In the genomic region with DNA sequence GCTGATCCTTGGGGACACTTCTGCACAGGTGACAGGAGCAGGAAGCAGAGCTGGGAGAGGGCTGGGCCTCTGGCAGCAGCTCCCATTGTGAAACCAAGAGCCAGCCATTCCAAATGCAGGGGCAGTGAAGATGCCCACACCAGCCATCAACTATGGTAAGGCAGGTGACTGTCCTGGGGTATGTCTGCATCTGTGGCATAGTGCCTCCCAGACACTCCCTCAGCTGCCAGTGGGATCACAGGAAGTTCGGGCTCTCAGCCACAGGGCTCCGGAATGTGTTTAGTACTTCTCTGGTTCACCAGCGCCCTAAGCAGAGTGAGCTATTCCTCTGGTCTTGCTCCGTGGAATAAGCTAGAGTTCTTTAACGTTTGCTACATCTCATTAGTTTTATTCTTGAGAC, we compare ENCODE assay signal across 32 mouse cellular contexts. TPM values are rescaled to one million over a fixed set of nuclear protein-coding genes. Genes with fewer than 3 reads are reported as not detected.
DNase-seq lines count a peak whose midpoint lies in the region; ATAC-seq and TF ChIP-seq lines count a peak whose summit lies in the region.
"Had no signal": no experiment of that assay in that cellular context is flagged by ENCODE, and none has a peak within 500 bp of the region (broad histone marks: within the 10 kb centered on the region; RNA-seq: fewer than 3 reads in every experiment).

No protein-coding gene starts in this region.

- TF ChIP-seq CTCF in thymus, adult 2 months (IDR thresholded peaks at IDR 0.05; ENCODE audit: borderline replicate concordance, control insufficient read depth, extremely low read depth, insufficient read depth, low read length, poor library complexity), result no peak
- TF ChIP-seq CTCF in E14TG2a.4 (conservative IDR thresholded peaks at IDR 0.05; ENCODE audit: low read length), result no peak

- no peaks in the 10 kb centered on the region for H3K79me2 ChIP-seq in myocyte (ENCODE audit: control insufficient read depth, insufficient read depth)

- H3K4me2 ChIP-seq in heart, embryonic 16.5 days (ENCODE audit: low read depth, low read length), result no peak overlapping the region
- H3K4me2 ChIP-seq in myocyte (ENCODE audit: low read depth), result peak overlapping the region; percentile 50
- H3K4me2 ChIP-seq: embryonic facial prominence, embryonic 12.5 days; embryonic facial prominence, embryonic 15.5 days; heart, embryonic 12.5 days; heart, embryonic 15.5 days; hindbrain, embryonic 13.5 days had no signal

- no peak for ATAC-seq in heart, embryonic 16.5 days (replicated peaks; ENCODE audit: extremely low read depth, insufficient read depth, low FRiP score)
- ATAC-seq: forebrain, embryonic 14.5 days; forebrain, postnatal 0 days; hindbrain, postnatal 0 days had no signal

- peaks cover 12% of the 10 kb centered on the region for H3K36me3 ChIP-seq in heart, embryonic 16.5 days (ENCODE audit: control insufficient read depth, insufficient read depth)
- H3K36me3 ChIP-seq in thymus, adult 2 months (ENCODE audit: control insufficient read depth, insufficient read depth, low read length), result no peaks in the 10 kb centered on the region
- H3K36me3 ChIP-seq in E14TG2a.4 (ENCODE audit: insufficient read depth, low read length) (peaks cover 45% of the 10 kb centered on the region), myocyte (ENCODE audit: control insufficient read depth, insufficient read depth) (no peaks in the 10 kb centered on the region)

- no peak for DNase-seq in heart, adult 8-10 months (ENCODE audit: low spot score)
- DNase-seq in thymus, adult 2 months, result no peak
- DNase-seq in thymus, postnatal 14 days, result no peak
- no peak for DNase-seq in ovary, adult 18-20 months (ENCODE audit: low spot score)
- DNase-seq in kidney, postnatal 10 days, result no peak
- DNase-seq: adrenal gland, adult 2 months; adrenal gland, postnatal 14 days; cerebellum, adult 11 months; cerebellum, adult 2 months; cerebellum, postnatal 25 days; forebrain, postnatal 0 days; gastrocnemius, adult 2 months; gastrocnemius, postnatal 14 days; heart, adult 11 months had no signal

- H3K27me3 ChIP-seq in heart, embryonic 16.5 days (ENCODE audit: control insufficient read depth, insufficient read depth, low read length), result no peaks in the 10 kb centered on the region
- H3K27me3 ChIP-seq in thymus, adult 2 months (ENCODE audit: control insufficient read depth, insufficient read depth, low read length), result no peaks in the 10 kb centered on the region
- no peaks in the 10 kb centered on the region for H3K27me3 ChIP-seq in E14TG2a.4 (ENCODE audit: insufficient read depth, low read length)
- no peaks in the 10 kb centered on the region for H3K27me3 ChIP-seq in myocyte (ENCODE audit: control insufficient read depth, insufficient read depth, insufficient read length)
- H3K27me3 ChIP-seq: embryonic facial prominence, embryonic 12.5 days; embryonic facial prominence, embryonic 15.5 days; heart, embryonic 12.5 days; heart, embryonic 15.5 days; hindbrain, embryonic 13.5 days had no signal

- TF ChIP-seq POLR2A in thymus, adult 2 months (IDR thresholded peaks at IDR 0.05; ENCODE audit: control insufficient read depth, extremely low read depth, insufficient read depth, low read length, poor library complexity), result 0 out of 2 replicates have a peak, but pooled peaks have one; percentile 24
- TF ChIP-seq POLR2A in myocyte (IDR thresholded peaks at IDR 0.05; ENCODE audit: insufficient read length, low read depth), result no peak

- peak overlapping the region; percentile 0 for H3K27ac ChIP-seq in heart, embryonic 16.5 days (ENCODE audit: low read length)
- H3K27ac ChIP-seq in thymus, adult 2 months (ENCODE audit: control insufficient read depth, insufficient read depth, low read length), result peak overlapping the region; percentile 96
- H3K27ac ChIP-seq: embryonic facial prominence, embryonic 12.5 days; embryonic facial prominence, embryonic 15.5 days; gastrocnemius, adult 2 months; hindbrain, postnatal 0 days had no signal

- no peaks in the 10 kb centered on the region for H3K9me3 ChIP-seq in heart, embryonic 16.5 days (replicated peaks; ENCODE audit: control insufficient read depth, low read length)
- H3K9me3 ChIP-seq in E14TG2a.4 (ENCODE audit: low read length), result peaks cover 21% of the 10 kb centered on the region
- H3K9me3 ChIP-seq: embryonic facial prominence, embryonic 12.5 days; embryonic facial prominence, embryonic 15.5 days; heart, embryonic 15.5 days; hindbrain, embryonic 13.5 days had no signal

- peaks cover 9% of the 10 kb centered on the region; the same call in 1 of the 2 replicates for H3K4me1 ChIP-seq in heart, embryonic 16.5 days (ENCODE audit: control insufficient read depth, insufficient read depth, low read length)
- H3K4me1 ChIP-seq in thymus, adult 2 months (replicated peaks; ENCODE audit: control insufficient read depth, insufficient read depth, low read length), result peaks cover 54% of the 10 kb centered on the region
- H3K4me1 ChIP-seq in E14TG2a.4 (replicated peaks; ENCODE audit: low read depth, low read length), result peaks cover 72% of the 10 kb centered on the region
- H3K4me1 ChIP-seq: embryonic facial prominence, embryonic 12.5 days had no signal

- H3K4me3 ChIP-seq in heart, embryonic 16.5 days (ENCODE audit: low read length), result no peak overlapping the region
- no peak overlapping the region for H3K4me3 ChIP-seq in thymus, adult 2 months (ENCODE audit: control insufficient read depth, insufficient read depth, low read length)
- peak overlapping the region; percentile 40 for H3K4me3 ChIP-seq in E14TG2a.4 (replicated peaks; ENCODE audit: low read length)
- no peak overlapping the region for H3K4me3 ChIP-seq in myocyte
- H3K4me3 ChIP-seq: embryonic facial prominence, embryonic 12.5 days; embryonic facial prominence, embryonic 15.5 days; gastrocnemius, adult 2 months; heart, embryonic 12.5 days; heart, embryonic 15.5 days; hindbrain, embryonic 10.5 days; hindbrain, embryonic 13.5 days had no signal

- no peak overlapping the region for H3K9ac ChIP-seq in heart, embryonic 16.5 days (ENCODE audit: low read length)
- H3K9ac ChIP-seq: embryonic facial prominence, embryonic 12.5 days; embryonic facial prominence, embryonic 15.5 days; forebrain, postnatal 0 days; heart, embryonic 12.5 days; heart, embryonic 15.5 days; hindbrain, embryonic 13.5 days had no signal

- H3ac ChIP-seq in myocyte (ENCODE audit: control insufficient read depth, insufficient read length), result no peak overlapping the region

- 51% methylated on average over 5 of the region's 5 CpGs for WGBS in heart, embryonic 16.5 days
- 47% methylated on average over 5 of the region's 5 CpGs for WGBS in thymus, adult 2 months

TF ChIP-seq in myocyte, 11 proteins besides CTCF, POLR2A, EP300 and RAD21:
- peak; percentile 24 to 96 (median 60) for TF ChIP-seq MYOG (IDR thresholded peaks at IDR 0.05; ENCODE audit: control insufficient read depth in 1 of 3, insufficient read depth in 1 of 3, insufficient read length in 2 of 3, low read depth in 2 of 3)
- TF ChIP-seq POLR2AphosphoS2 (IDR thresholded peaks at IDR 0.05; ENCODE audit: insufficient read length, low read depth), result no peak
- TF ChIP-seq MYOD1 (IDR thresholded peaks at IDR 0.05; ENCODE audit: control insufficient read depth in 1 of 3, insufficient read length in 2 of 3, low read depth in 2 of 3), result peak in 2 of 3 experiments; percentile 72 to 90
- TF ChIP-seq E2F4 (IDR thresholded peaks at IDR 0.05; ENCODE audit: insufficient read depth), result no peak
- no peak for TF ChIP-seq USF1 (IDR thresholded peaks at IDR 0.05; ENCODE audit: low read depth)
- TF ChIP-seq REST (IDR thresholded peaks at IDR 0.05; ENCODE audit: insufficient read depth, insufficient read length), result no peak
- peak; percentile 70 for TF ChIP-seq TCF3 (IDR thresholded peaks at IDR 0.05; ENCODE audit: insufficient read length, low read depth)
- TF ChIP-seq SRF (IDR thresholded peaks at IDR 0.05; ENCODE audit: control insufficient read depth, insufficient read length, low read depth), result peak; percentile 9
- no peak for TF ChIP-seq TCF12 (IDR thresholded peaks at IDR 0.05; ENCODE audit: insufficient read depth, poor library complexity, severe bottlenecking)
- no peak for TF ChIP-seq MAX (IDR thresholded peaks at IDR 0.05; ENCODE audit: low read depth)
- no peak for TF ChIP-seq CEBPB (IDR thresholded peaks at IDR 0.05; ENCODE audit: insufficient read depth, poor library complexity, severe bottlenecking)

RNA-seq across cellular contexts. Expression of a gene that starts 10.0 kb away (rescaled TPM):
- not detected in 2 replicates for polyA plus RNA-seq in heart, embryonic 16.5 days (2015; fragmentation: Nextera tagmentation; extraction: Ambion mirVana)
- not detected for total RNA-seq in heart, adult 8-10 months (2022)
- 1.4 TPM in 2 replicates for polyA plus RNA-seq in thymus, adult 2 months (2012; rRNA removed)
- 0.07 TPM for polyA plus RNA-seq in myocyte (2012; fragmentation: generic; extraction: Trizol)
- total RNA-seq: adrenal gland, adult 2 months; adrenal gland, postnatal 14 days; adrenal gland, postnatal 4 days; gastrocnemius, adult 2 months; gastrocnemius, postnatal 14 days; gastrocnemius, postnatal 4 days; heart, postnatal 25 days; hindbrain, postnatal 0 days; MEL had no signal
- polyA plus RNA-seq: embryonic facial prominence, embryonic 12.5 days; forebrain, embryonic 11.5 days; forebrain, embryonic 14.5 days; forebrain, postnatal 0 days; heart, embryonic 12.5 days; heart, embryonic 15.5 days; hindbrain, embryonic 10.5 days; hindbrain, embryonic 13.5 days had no signal

RNA-seq across cellular contexts. Expression of a gene that starts 16.4 kb away (rescaled TPM):
- not detected in 2 replicates for polyA plus RNA-seq in heart, embryonic 16.5 days (2015; fragmentation: Nextera tagmentation; extraction: Ambion mirVana)
- total RNA-seq in heart, adult 8-10 months (2022), result not detected
- 2.1 and 2.4 TPM in 2 replicates for polyA plus RNA-seq in thymus, adult 2 months (2012; rRNA removed)
- not detected for polyA plus RNA-seq in myocyte (2012; fragmentation: generic; extraction: Trizol)
- total RNA-seq: adrenal gland, adult 2 months; adrenal gland, postnatal 14 days; common myeloid progenitor, adult 5-6 weeks; forebrain, postnatal 0 days; gastrocnemius, adult 2 months; gastrocnemius, postnatal 14 days; gastrocnemius, postnatal 4 days; heart, postnatal 25 days; hindbrain, postnatal 0 days; MEL had no signal
- polyA plus RNA-seq: cerebellum, adult 2 months; embryonic facial prominence, embryonic 12.5 days; embryonic facial prominence, embryonic 15.5 days; forebrain, embryonic 11.5 days; forebrain, embryonic 14.5 days; forebrain, postnatal 0 days; frontal cortex, adult 2 months; heart, embryonic 12.5 days; heart, embryonic 15.5 days; hindbrain, embryonic 10.5 days; hindbrain, embryonic 13.5 days; hindbrain, postnatal 0 days had no signal

RNA-seq across cellular contexts. Expression of a gene that starts 34.4 kb away (rescaled TPM):
- polyA plus RNA-seq in heart, embryonic 16.5 days (2015; fragmentation: Nextera tagmentation; extraction: Ambion mirVana), result not detected in 2 replicates
- not detected for total RNA-seq in heart, adult 8-10 months (2022)
- polyA plus RNA-seq in thymus, adult 2 months (2012; rRNA removed), result 0.37 and 0.78 TPM in 2 replicates
- polyA plus RNA-seq in myocyte (2012; fragmentation: generic; extraction: Trizol), result not detected
- total RNA-seq: adrenal gland, adult 2 months; adrenal gland, postnatal 14 days; adrenal gland, postnatal 4 days; common myeloid progenitor, adult 5-6 weeks; forebrain, postnatal 0 days; gastrocnemius, adult 2 months; gastrocnemius, postnatal 14 days; gastrocnemius, postnatal 4 days; heart, postnatal 25 days; hindbrain, postnatal 0 days; MEL had no signal
- polyA plus RNA-seq: cerebellum, adult 2 months; embryonic facial prominence, embryonic 12.5 days; embryonic facial prominence, embryonic 15.5 days; forebrain, embryonic 11.5 days; forebrain, embryonic 14.5 days; forebrain, postnatal 0 days; frontal cortex, adult 2 months; heart, embryonic 12.5 days; heart, embryonic 15.5 days; hindbrain, embryonic 10.5 days; hindbrain, embryonic 13.5 days; hindbrain, postnatal 0 days had no signal

RNA-seq across cellular contexts. Expression of a gene that starts 40.9 kb away (rescaled TPM):
- polyA plus RNA-seq in heart, embryonic 16.5 days (2015; fragmentation: Nextera tagmentation; extraction: Ambion mirVana), result 16.0 and 20.6 TPM in 2 replicates
- total RNA-seq in heart, adult 8-10 months (2022), result 10 to 100 TPM; 19.4 to 23.4 (median 21.5) TPM
- polyA plus RNA-seq in thymus, adult 2 months (2012; rRNA removed), result 118 and 139 TPM in 2 replicates
- 29.4 TPM for polyA plus RNA-seq in myocyte (2012; fragmentation: generic; extraction: Trizol)

RNA-seq across cellular contexts. Expression of a gene that starts 40.9 kb away (rescaled TPM):
- polyA plus RNA-seq in heart, embryonic 16.5 days (2015; fragmentation: Nextera tagmentation; extraction: Ambion mirVana), result 25.1 and 30.0 TPM in 2 replicates
- total RNA-seq in heart, adult 8-10 months (2022), result 10 to 100 TPM in 1 of 4 experiments, 1 to 10 TPM in 3; 8.1 to 11.8 (median 8.5) TPM
- 32.8 and 37.7 TPM in 2 replicates for polyA plus RNA-seq in thymus, adult 2 months (2012; rRNA removed)
- 27.5 TPM for polyA plus RNA-seq in myocyte (2012; fragmentation: generic; extraction: Trizol)
